Mouse (Mus musculus) heart, postnatal 25 days (tissue): ENCODE measurements around the gene Gm16253. TPM values are rescaled to one million over a fixed set of nuclear protein-coding genes. Genes with fewer than 3 reads are reported as not detected.
"Not testable (repeated sequence)": the region's sequence is repeated elsewhere in the genome, so short reads cannot be mapped to it uniquely, and the experiment has no call there.

Source experiments
- DNase-seq: peaks from one replicate; pipeline ENCODE4 v3.0.0; 2022; ENCODE audit warnings: low spot score
- intact Hi-C: fragments of 180-260 bp; cut with DNase I; formaldehyde crosslinking; loops from one replicate; pipeline ENCODE4 v1.15.1; 2025
- total RNA-seq, 2 experiments: library from RNA; stranded (reverse); gene quantifications; 2 replicates each; pipeline ENCODE4 v1.2.3; 2021

Gm16253 gene
- total RNA-seq, 2 experiments from 2014 or later = 1.1 to 2.1 TPM

GRCm38 (mm10) chr3:96596228-96596707 lies 19.5 kb downstream of the Gm16253 start, which contains the start of gene Ankrd34a:
Gene Ankrd34a (plus strand): TSS chr3:96596636.
- DNase-seq = peak; percentile 27
- intact Hi-C loops = no loop called here

GRCm38 (mm10) chr3:96596855-96597254 lies 20.1 kb downstream of the Gm16253 start:
- intact Hi-C loops = no loop called here
- no peak for DNase-seq

- intact Hi-C loops = no loop called here
Measured at GRCm38 (mm10) chr3:96597435-96597891, 20.7 kb downstream of the Gm16253 start.

GRCm38 (mm10) chr3:96598156-96599068 lies 21.6 kb downstream of the Gm16253 start:
- intact Hi-C loops = no loop called here
- peak; percentile 73 for DNase-seq

More at GRCm38 (mm10) chr3:96597435-96597891, 20.7 kb downstream of the Gm16253 start:
- no peak for DNase-seq

GRCm38 (mm10) chr3:96599069-96599393 lies 22.2 kb downstream of the Gm16253 start:
- DNase-seq = no peak
- intact Hi-C loops = no loop called here

GRCm38 (mm10) chr3:96599411-96599810 lies 22.6 kb downstream of the Gm16253 start:
- no peak for DNase-seq
- intact Hi-C loops = no loop called here

- intact Hi-C loops = no loop called here
- DNase-seq = peak; percentile 95
Measured at GRCm38 (mm10) chr3:96600639-96601250, 24.0 kb downstream of the Gm16253 start, which contains the start of gene Lix1l. Gene Lix1l (plus strand): TSS chr3:96601149.

GRCm38 (mm10) chr3:96601251-96601787 lies 24.5 kb downstream of the Gm16253 start:
- DNase-seq = peak; percentile 76
- intact Hi-C loops = no loop called here

GRCm38 (mm10) chr3:96601941-96602703 lies 25.3 kb downstream of the Gm16253 start:
- intact Hi-C loops = loop anchor here (2.0 kb wide), 1 partner anchor 27 kb away; the partner anchor contains the start of gene Rbm8a
- DNase-seq = no peak

- DNase-seq = no peak
- intact Hi-C loops = loop anchor here (2.0 kb wide), 1 partner anchor 26 kb away; the partner anchor contains the start of gene Rbm8a
Measured at GRCm38 (mm10) chr3:96602704-96603084, 25.9 kb downstream of the Gm16253 start.

GRCm38 (mm10) chr3:96603311-96603710 lies 26.5 kb downstream of the Gm16253 start:
- no peak for DNase-seq
- intact Hi-C loops = loop anchor here (2.0 kb wide), 1 partner anchor 25 kb away; the partner anchor contains the start of gene Rbm8a

GRCm38 (mm10) chr3:96606007-96606406 lies 29.2 kb downstream of the Gm16253 start:
- DNase-seq, intact Hi-C loops: not testable (repeated sequence)

GRCm38 (mm10) chr3:96606618-96607017 lies 29.8 kb downstream of the Gm16253 start:
- DNase-seq = no peak
- intact Hi-C loops = no loop called here

GRCm38 (mm10) chr3:96617941-96618340 lies 41.2 kb downstream of the Gm16253 start:
- intact Hi-C loops = no loop called here

GRCm38 (mm10) chr3:96623201-96623600 lies 46.4 kb downstream of the Gm16253 start:
- intact Hi-C loops = no loop called here
- no peak for DNase-seq

More at GRCm38 (mm10) chr3:96617941-96618340, 41.2 kb downstream of the Gm16253 start:
- DNase-seq = no peak

GRCm38 (mm10) chr3:96629729-96630600 lies 53.2 kb downstream of the Gm16253 start, which contains the start of gene Rbm8a:
Gene Rbm8a (plus strand): TSS chr3:96629933.
- peak; percentile 90 for DNase-seq
- intact Hi-C loops = loop anchor here (2.0 kb wide), 1 partner anchor 27 kb away; no protein-coding TSS in a partner anchor
